Mouse (Mus musculus) liver, postnatal 0 days (tissue): ENCODE data around the gene Pawr.

Source experiments
- CTCF ChIP-seq: sonication (generic); IDR thresholded peaks from 2 replicates; pipeline ENCODE4 v1.5.1; 2016; ENCODE audit warnings: antibody characterized with exemption, low read depth
- EP300 ChIP-seq: IDR thresholded peaks from 2 replicates; pipeline ENCODE4 v1.6.1; 2016; ENCODE audit warnings: antibody characterized with exemption, low read depth, mild to moderate bottlenecking

GRCm38 (mm10) chr10:108443931-108444876 lies 112.3 kb downstream of the Pawr start:
- TF ChIP-seq CTCF (no peak), EP300 (no peak)
